Mouse (Mus musculus): ENCODE data around the gene Cyb5rl.

Cyb5rl gene

DNA sequence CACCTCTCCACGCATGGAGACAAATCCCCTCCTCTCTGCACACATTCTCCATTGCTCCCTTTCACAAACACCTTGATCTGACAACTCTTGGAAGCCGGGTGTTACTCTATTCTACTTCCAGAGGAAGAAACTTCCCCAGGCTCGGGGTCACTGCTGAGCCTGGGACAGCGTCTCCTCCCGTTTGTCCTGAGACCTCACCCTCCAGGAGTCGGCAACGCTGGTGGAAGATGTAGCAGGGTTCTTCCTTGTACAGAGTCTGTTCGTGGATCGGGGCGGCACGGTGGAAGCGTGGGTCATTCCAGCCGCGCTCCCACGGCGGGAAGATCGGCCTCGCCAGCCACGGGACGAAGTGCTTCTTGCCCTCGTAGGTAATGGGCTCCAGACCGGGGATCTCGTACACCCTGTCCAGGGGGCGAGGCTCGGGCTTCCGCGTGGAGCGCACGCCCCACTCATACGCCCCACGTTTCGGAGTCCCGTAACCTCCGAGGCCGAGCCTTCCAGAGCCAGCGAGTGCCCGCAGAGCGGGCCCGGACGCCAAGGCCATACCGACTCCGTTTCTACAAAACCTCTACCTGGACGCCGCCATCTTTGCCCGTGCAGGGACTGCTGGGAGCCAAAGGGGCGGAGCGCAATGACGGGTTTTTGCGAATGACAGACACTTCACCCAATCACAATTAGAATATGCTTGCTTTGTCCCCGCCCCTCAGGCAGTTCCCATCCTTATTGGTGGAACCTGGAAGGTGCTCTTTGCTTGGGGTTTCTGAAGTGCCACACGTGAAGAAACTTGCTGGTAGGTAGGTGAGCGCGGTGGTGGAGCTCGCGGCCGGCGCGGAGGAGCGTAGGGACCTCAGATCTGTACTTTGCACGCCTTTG, at the start of gene Cyb5rl, which contains the start of gene Mrpl37:
Cyb5rl (plus strand) TSS at position 737 of the 873 bp plus-strand sequence.
Mrpl37 (minus strand) TSS at position 617 of the 873 bp plus-strand sequence.
- DNase-seq (ENCODE audit: low read depth, low spot score) = peak; percentile 94

- no peak for DNase-seq (ENCODE audit: low read depth, low spot score)
These were observed 49.5 kb upstream of the Cyb5rl start for GRCm38 (mm10) chr4:107017257-107017656.

DNA sequence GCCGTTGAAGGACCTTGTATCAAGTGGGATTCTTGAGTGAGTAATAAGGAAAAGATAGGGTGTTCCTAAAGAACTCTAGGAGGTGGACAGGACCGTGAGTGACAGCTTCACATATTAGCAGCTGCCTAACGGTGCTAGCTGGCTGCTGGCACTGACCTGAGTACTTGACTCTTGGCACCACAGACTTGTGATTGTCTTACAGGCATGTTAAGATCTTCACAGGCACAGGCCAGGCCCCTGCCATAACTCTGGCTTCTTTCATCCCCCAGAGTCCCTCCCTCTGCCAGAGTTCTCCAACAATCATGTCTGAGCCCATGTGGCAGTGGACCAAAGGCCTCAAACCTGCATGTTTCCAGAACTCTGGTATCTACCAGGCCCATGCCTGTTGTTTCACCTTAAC, 48.3 kb upstream of the Cyb5rl start:
- DNase-seq (ENCODE audit: low read depth, low spot score) = no peak

GRCm38 (mm10) chr4:107019027-107019426, 47.8 kb upstream of the Cyb5rl start:
- no peak for DNase-seq (ENCODE audit: low read depth, low spot score)

DNA sequence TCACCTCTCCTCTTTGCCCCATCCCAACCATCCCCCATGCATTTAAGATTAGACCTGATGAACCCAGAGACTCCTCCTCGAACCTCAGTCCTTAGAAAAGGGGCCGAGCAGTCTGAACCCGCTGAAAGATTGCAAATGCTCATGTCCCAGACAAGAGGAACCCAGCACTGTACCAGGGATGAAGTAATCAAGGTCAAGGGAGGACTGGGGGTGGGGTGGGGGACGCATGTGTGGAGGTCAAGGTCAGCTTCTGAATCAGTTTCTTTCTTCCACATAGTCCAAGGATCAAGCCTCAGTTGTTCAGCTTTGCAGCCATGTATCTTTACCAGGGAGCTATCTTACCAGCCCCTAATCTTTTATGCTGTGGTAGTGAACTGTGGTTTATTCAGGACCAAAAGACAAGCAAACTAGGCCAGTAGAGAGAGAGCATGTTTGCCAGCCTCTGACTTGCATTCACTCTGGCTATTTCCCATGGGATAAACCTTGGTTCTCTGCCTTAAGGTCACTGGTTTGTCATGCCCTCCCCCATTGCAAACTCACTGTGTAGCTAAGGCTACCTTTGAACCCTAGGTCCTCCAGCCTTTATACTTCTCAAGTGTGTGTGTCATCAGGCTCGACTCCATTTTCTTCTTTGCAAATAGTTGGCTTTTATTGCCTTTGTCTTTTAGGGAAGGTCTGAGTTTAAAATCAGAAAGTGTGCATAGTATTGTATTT, 46.3 kb upstream of the Cyb5rl start:
- DNase-seq (ENCODE audit: low read depth, low spot score) = no peak

DNA sequence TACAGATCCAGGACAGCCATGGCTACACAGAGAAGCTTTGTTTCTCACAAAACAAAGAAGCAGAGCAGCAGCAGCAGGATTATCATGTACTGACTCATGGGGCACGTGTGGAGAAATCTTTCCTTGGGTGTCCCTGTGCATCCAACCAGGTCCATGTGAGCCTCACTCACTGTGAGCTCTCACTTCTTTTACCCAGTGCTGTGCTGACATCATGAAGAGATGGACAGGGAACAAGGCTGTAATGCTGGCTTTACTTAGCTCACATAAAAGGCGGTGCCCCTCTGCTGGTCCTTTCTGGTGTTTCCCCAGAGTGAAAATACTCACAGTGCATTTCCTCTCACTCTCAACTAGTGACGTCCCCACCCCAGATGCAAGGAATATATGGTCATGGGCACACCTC, 45.3 kb upstream of the Cyb5rl start:
- no peak for DNase-seq (ENCODE audit: low read depth, low spot score)

GRCm38 (mm10) chr4:107024899-107025298, 41.9 kb upstream of the Cyb5rl start:
- no peak for DNase-seq (ENCODE audit: low read depth, low spot score)

GRCm38 (mm10) chr4:107025369-107025768, 41.4 kb upstream of the Cyb5rl start:
- DNase-seq (ENCODE audit: low read depth, low spot score) = no peak

GRCm38 (mm10) chr4:107026451-107026850, 40.3 kb upstream of the Cyb5rl start:
- DNase-seq (ENCODE audit: low read depth, low spot score) = no peak

GRCm38 (mm10) chr4:107035689-107036088, 31.1 kb upstream of the Cyb5rl start:
- no peak for DNase-seq (ENCODE audit: low read depth, low spot score)

- DNase-seq (ENCODE audit: low read depth, low spot score) = no peak
These were observed 29.8 kb upstream of the Cyb5rl start for GRCm38 (mm10) chr4:107036985-107037384.

DNA sequence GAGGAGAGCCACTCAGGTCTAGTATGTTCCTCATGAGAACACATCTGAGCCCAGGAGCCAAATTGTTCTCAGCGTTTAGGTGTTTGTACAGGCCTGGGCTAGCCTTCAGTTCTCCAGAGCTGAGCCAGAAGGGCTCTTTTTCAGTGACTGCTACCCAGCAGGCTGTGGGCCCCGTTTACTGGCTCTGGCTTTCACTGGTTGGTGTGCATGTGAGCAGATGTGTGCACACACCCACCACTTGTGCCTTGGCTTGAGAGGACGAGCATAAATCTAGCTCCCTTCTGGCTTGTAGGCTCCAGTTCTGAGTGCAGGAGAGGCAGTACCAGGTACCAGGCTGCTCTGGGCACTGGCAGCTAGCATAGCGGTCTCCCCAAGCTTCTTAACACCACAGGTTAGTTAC, 28.5 kb upstream of the Cyb5rl start:
- DNase-seq (ENCODE audit: low read depth, low spot score) = no peak

GRCm38 (mm10) chr4:107039270-107039669, 27.5 kb upstream of the Cyb5rl start:
- DNase-seq (ENCODE audit: low read depth, low spot score) = no peak

DNA sequence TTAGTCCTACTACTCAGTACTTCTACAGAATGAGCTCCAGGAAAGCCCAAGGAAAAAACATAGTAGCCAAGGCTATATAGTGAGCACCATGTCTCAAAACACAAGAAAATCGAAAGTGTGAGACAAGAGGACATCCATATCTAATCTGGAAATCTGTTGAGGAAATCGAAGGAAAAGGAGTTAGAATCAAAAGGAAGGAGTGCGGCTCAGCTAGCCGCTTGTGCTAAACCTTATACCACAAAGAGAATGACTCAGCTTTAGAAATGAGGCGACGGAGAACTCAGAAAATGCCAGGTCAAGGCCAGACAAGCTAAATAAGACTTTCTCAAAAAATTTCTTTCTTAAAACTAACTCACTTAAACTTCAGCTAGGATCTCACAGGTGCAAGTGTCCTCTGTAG, 24.5 kb upstream of the Cyb5rl start:
- no peak for DNase-seq (ENCODE audit: low read depth, low spot score)

DNA sequence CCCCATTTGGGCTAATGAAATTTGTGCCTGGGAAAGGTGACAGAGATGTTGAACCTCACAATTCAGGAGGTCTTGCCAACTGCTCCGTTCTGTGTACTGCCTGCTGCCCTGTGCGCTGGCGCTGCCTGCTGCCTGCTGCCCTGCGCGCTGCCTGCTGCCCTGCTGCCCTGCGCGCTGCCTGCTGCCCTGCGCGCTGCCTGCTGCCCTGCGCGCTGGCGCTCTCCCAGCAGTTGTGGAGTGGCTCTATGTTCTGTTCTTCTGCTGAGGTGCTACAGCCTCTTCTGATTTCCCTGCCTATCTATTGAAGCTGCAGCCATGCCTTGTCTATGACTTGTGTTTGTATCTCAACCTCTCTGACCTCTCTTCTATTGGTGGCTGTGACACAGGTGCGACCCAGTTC, 21.6 kb upstream of the Cyb5rl start:
- no peak for DNase-seq (ENCODE audit: low read depth, low spot score)

GRCm38 (mm10) chr4:107047806-107048205, 19.0 kb upstream of the Cyb5rl start:
- no peak for DNase-seq (ENCODE audit: low read depth, low spot score)

- no peak for DNase-seq (ENCODE audit: low read depth, low spot score)
These were observed 18.1 kb upstream of the Cyb5rl start for GRCm38 (mm10) chr4:107048568-107049162.

DNA sequence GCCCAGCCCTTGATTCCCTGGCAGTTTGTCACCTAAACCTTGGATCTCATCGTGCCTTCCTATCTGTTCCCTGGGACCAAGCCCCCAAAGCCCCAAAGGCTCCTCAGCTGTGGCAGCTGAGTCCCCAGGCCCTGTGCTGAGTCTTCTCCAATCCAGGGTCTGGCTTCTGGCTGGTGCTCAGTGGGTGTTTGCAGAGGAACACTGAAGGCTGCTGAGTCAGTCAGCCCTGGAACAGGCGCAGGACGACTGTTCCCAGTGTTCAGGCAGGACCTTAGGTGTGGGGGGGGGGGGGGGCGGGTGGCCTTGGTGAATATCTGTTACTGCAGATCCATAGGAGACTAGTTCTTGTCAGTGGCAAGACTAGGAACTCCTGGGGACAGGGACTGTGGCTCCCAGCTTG, 14.9 kb upstream of the Cyb5rl start:
- no peak for DNase-seq (ENCODE audit: low read depth, low spot score)

DNA sequence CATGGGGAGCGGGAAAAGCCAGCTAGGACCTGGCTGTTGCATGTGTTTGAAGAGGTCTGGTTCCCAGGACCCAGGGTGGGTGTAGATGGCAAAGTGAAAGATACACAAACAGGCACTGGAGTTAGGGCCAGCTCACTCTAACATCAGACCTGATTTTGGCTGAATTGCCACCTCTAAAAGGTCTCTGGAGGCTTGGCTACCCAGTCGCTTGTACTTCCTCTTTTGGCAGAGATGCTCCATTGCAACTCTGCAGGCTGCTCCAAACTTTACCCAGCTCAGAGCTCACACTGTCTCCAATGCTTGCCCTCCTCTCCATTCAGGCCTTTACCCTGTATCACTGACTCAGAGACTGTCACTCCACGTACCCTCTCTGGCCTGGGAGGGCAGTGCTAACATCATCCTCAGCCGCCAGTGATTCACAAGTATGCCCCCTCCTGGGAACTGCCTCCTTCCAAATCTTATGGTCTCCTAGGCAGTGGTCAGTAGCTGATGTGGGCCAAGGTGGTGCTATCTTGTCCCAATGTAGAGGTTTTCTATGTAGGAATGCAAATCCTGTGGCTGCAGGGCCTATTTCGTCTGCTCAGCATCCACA, 13.7 kb upstream of the Cyb5rl start:
- DNase-seq (ENCODE audit: low read depth, low spot score) = no peak

DNA sequence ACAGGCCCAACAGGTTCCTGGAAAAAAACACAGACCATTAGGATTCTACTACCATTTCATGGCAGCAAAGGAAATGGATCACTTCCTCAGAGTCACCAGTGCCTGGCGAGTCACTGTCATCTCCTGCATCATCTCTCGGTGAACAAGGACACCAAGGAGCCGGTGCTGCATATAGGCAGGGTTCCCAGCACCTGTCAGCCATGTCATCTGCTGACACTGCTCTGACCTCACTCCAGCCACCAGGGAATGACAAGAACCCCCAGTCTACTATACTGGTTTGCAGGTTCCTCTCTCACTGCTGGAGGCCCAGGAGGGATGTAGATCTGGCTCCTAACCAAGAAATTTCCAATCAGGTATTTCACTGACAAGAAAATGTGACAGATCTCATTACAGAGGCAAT, 10.7 kb upstream of the Cyb5rl start:
- no peak for DNase-seq (ENCODE audit: low read depth, low spot score)

DNA sequence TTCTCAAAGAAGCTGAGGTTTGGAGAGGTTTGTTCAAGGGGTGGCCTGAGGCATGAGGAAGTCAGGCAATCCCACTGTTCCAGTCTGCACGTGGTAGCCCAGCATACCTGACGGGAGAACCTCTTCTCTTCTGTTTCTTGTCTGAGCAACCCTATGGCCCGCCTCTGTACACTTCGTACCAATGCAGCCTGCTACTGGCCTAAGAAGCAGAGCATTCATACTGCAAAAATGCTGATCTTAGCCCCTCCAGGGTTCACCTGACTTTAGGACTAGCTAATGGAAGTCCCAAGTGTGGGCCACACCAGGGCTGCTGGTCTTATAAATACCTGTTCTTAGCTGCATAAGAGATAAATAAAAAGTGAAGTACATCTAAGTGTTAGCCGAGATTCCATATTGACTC, 8.4 kb upstream of the Cyb5rl start:
- DNase-seq (ENCODE audit: low read depth, low spot score) = no peak

DNA sequence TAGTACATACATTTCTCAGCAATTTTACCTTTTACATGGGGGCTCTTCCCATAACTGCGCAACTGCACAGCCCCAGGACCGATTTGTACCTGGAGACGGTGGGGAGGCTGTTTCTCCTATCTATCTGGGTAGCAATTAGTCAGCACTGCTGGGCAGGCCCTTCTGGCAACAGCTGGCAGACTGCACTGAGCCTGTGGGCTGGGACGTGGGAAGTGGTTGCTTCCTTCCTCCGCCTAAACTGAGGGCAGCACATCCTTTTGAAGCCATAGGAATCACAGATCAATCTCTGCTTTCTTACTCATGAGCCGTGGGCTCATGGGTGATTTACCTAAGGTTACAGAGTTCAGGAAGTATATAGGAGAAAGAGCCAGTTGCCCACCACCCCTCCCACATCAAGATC, 8.0 kb upstream of the Cyb5rl start:
- no peak for DNase-seq (ENCODE audit: low read depth, low spot score)

All from retina, adult 2 months (tissue).